Mouse (Mus musculus) liver, adult 2 months (tissue): Measurements from ENCODE around the gene Olfr51.
"Not testable (repeated sequence)": the region's sequence is repeated elsewhere in the genome, so short reads cannot be mapped to it uniquely, and the experiment has no call there.

Source experiments
- CTCF ChIP-seq: fragments of 200-500 bp; IDR thresholded peaks from 2 replicates; pipeline ENCODE4 v1.5.1; 2011; ENCODE audit warnings: low read depth, low read length, control low read depth
- POLR2A ChIP-seq: fragments of 200-500 bp; IDR thresholded peaks from 2 replicates; pipeline ENCODE4 v1.6.1; 2011; ENCODE audit warnings: low read length, control low read depth; ENCODE audit not compliant: insufficient read depth; ENCODE audit errors: extremely low read depth

DNA sequence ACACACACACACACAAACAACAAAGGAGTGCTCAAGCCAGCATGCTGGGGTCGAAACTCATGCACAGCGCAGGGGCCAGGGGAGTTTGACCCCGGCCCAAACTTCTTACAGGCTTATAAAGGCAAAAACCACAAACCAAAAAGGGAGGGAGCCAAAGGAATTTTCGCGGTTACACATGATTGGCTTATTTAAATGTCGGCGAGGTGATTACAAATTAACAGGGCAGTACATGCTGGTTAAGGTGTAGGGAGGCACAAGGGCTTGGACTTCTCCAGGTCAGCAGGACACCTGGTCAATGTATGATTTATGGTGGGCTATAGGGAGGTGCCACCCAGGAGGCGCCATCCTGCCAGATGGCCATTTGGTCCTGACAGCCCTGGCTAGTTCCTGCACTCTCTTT, 26.0 kb downstream of the Olfr51 start:
- not testable (repeated sequence) for TF ChIP-seq POLR2A, CTCF
